Mouse (Mus musculus): ENCODE measurements around the gene Antxr1.

- TF ChIP-seq CTCF (IDR thresholded peaks at IDR 0.05; ENCODE audit: borderline replicate concordance, insufficient read depth, low read depth, low read length) (no peak), POLR2A (IDR thresholded peaks at IDR 0.05; ENCODE audit: borderline replicate concordance, insufficient read depth, low read length) (no peak)
Observed at GRCm38 (mm10) chr6:87258976-87259375, 76.6 kb downstream of the Antxr1 start.

All from cerebellum, adult 2 months (tissue).